Mouse (Mus musculus) ES-CJ7 (cell line): ENCODE measurements around the gene 4930519P11Rik.

Experiments
- DNase-seq: peaks from one replicate; pipeline ENCODE4 v3.0.0; 2011; ENCODE audit warnings: low read depth, low spot score

Gene 4930519P11Rik

DNA sequence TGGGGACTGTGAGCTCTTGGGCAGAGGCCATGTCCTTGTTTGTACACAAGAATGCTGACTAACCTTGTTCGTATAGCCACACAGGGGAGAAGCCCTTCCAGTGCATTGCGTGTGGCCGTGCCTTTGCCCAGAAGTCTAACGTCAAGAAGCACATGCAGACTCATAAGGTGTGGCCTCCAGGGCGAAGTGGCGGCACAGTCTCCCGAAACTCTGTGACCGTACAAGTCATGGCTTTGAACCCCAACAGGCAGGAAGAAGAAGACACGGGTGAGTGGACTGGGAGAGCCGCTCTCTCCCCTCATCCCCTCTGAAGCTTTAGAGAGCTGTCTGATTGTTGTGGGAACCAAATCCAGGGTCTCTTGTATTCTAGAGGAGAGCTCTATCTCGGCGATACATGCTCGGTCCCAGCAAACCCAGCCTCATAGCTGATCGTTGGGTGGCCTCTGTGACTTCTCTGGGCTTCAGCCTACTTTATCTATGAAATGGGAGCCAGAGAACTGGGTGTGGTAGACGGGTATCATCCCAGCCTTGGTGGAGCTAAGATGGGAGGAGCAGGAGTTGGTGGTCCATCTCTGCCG lies 19.1 kb upstream of the 4930519P11Rik start:
- DNase-seq = no peak

DNA sequence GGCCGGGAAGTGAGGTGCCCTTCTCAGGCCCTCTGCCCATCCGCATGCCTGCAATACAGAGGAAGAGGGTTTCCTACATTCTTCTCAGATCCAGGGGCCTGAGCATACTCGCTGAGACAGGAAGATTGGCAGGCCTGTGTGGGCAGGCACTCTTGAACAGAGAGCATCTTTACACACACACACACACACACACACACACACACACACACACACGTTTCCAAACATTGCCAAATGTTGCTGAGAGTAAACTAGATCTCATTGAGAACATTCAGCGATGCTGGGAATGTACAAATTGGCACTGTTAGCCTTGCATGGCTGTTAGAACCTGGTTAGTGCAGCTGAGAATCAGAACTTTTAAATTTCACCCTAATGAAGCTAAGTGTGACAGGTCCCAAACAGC lies 17.3 kb upstream of the 4930519P11Rik start:
- no peak for DNase-seq

GRCm38 (mm10) chr2:154624137-154624536 lies 10.9 kb upstream of the 4930519P11Rik start:
- DNase-seq = no peak

GRCm38 (mm10) chr2:154621684-154622083 lies 8.4 kb upstream of the 4930519P11Rik start:
- DNase-seq = no peak

GRCm38 (mm10) chr2:154617061-154617460 lies 3.8 kb upstream of the 4930519P11Rik start:
- DNase-seq = no peak

DNA sequence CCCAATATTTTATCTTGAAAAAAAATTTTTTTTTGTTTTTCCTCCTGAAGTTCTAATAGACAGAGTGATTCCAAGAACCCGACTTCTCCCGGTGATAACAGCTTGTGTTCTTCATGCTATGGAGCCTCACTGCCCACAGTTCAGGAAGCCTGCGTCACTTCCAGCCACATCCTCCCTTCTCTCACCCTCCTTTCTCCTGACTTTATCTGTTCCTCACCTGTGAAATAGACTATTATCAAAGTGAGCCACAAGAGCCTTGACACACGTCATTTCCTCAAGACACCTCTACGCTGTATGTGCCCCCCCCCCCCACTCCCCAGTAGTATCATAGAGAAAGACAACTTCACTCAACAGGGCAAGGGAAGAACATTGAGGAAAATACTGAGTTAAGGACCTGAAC lies 2.4 kb upstream of the 4930519P11Rik start:
- no peak for DNase-seq

- no peak for DNase-seq
Measured at GRCm38 (mm10) chr2:154614841-154615576, 1.8 kb upstream of the 4930519P11Rik start.

GRCm38 (mm10) chr2:154609050-154609767 lies 4.0 kb downstream of the 4930519P11Rik start:
- no peak for DNase-seq

DNA sequence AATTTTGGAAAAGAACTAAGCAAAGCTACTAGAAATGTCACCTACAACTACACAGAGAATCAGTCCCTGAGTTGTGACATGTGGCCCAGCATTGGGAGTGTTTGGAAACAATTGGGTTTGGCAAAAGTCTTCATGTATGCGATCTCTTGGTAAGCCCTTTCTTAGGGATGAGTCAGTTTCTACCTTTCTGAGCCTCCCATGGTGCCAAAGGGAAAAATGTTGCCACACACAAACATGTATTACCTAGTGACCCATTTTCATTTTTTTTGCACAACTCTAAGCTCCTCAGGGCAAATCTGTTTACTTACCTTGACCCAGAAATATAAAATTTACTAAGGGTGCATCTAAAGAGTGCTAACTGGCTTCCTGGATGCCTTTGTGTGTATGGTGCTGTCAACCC lies 6.3 kb downstream of the 4930519P11Rik start:
- no peak for DNase-seq

DNA sequence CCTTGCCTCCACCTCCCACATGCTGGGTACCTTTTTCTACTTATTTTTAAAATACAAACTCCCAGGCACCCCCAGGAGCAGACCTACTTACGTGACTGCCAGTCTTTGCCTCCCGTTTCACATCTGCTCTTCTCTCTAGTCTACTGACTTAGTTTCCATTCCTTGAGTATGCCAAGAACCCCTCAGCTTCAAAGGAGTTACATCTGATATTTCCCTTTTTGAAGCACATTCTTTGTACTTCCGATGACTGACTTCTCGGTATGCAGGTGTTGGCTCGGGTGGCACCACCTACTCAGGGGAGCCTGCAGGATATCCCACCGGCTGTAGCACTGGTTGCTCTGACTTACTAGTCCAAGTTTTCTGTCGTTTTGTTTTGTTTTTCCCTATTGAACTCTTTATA lies 9.1 kb downstream of the 4930519P11Rik start:
- no peak for DNase-seq

- peak; percentile 99 for DNase-seq
Measured at GRCm38 (mm10) chr2:154603638-154604153, 9.5 kb downstream of the 4930519P11Rik start, which contains the start of gene Pxmp4. Gene Pxmp4, minus strand, starts transcription at chr2:154603708.

DNA sequence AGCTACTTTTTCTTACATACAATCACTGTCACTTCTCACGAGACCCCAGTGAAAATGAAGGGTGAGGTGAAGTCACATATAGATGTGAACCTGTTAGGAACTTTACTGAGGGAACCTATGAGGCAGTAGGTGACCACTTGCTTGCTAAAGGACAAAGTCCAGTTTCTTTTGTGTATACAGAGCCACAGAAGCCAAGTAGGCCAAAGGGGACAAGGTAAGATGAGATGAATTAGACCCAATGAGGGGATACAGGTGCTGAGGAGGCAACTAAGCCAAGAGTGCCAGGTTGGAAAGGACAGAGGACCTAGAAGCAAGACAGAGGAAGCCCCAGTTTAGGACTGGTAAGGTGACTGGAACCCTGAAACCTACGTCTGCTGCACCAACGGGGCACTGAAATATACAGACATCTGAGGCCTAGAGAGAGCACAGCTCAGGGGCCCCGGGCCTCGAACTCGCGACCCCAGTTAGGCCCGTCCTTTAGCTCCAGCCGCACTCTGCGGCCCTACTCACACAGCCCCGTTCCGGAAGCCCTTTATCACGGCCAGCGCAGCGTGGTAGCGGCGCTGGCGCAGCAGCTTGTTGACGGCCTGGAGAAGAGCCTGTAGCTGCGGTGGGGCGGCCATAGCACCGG lies 10.1 kb downstream of the 4930519P11Rik start:
- no peak for DNase-seq

GRCm38 (mm10) chr2:154601324-154601723 lies 11.9 kb downstream of the 4930519P11Rik start:
- DNase-seq = no peak

DNA sequence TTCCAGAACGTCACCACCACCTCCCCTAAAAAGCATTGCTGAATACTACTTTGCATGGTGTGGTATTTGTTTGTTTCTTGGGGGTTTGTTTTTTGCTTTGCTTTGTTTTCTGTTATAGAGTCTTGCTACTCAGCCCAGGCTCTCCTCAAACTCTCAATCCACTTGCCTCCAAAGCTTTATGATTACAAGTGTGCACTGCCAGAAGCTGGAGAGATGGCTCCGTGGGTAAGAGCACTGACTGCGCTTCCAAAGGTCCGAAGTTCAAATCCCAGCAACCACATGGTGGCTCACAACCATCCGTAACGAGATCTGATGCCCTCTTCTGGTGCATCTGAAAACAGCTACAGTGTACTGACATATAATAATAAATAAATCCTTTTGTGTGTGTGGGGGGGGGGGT lies 12.7 kb downstream of the 4930519P11Rik start:
- DNase-seq = no peak

- no peak for DNase-seq
Measured at GRCm38 (mm10) chr2:154597399-154597798, 15.8 kb downstream of the 4930519P11Rik start.

- no peak for DNase-seq
Measured at GRCm38 (mm10) chr2:154595775-154596174, 17.5 kb downstream of the 4930519P11Rik start.

DNA sequence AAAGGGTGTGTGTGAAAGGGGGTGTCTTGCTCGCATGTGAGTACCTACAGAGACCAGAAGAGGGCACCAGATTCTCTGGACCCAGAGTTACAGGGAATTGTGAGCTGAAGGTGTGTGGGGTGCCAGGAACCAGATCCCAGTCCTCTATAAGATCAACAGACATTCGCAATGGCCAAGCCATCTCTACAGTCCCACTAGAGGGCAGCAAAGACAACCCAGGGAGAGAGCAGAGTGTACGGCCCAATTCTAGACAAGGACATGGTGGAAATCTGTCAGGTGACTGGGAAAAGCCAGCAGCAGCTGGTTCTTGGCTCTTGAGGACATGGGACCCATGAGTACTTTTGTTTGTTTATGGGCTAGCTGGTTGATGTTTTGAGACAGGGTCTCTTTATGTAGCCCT lies 20.2 kb downstream of the 4930519P11Rik start:
- DNase-seq = peak; percentile 95

DNA sequence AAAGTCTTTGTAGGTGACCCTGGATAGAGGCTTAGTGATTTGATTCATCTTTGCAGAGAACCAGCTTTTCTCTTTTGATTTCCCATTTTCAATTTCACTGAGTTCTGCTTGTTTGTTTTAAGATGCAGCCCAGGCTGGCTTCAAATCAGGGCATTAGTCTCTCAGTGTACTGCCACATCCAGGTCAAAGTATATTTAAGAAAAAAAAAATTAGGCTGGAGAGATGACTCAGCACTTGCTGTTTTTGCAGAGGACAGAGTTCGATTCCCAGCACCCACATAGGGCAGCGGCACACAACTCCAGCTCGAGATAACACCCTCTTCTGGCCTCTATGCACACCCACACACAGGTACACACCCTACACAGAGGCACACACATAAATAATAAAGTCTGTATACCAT lies 22.0 kb downstream of the 4930519P11Rik start:
- no peak for DNase-seq

GRCm38 (mm10) chr2:154589051-154589450 lies 24.2 kb downstream of the 4930519P11Rik start:
- no peak for DNase-seq

GRCm38 (mm10) chr2:154586405-154586804 lies 26.8 kb downstream of the 4930519P11Rik start:
- DNase-seq = peak; percentile 74

DNA sequence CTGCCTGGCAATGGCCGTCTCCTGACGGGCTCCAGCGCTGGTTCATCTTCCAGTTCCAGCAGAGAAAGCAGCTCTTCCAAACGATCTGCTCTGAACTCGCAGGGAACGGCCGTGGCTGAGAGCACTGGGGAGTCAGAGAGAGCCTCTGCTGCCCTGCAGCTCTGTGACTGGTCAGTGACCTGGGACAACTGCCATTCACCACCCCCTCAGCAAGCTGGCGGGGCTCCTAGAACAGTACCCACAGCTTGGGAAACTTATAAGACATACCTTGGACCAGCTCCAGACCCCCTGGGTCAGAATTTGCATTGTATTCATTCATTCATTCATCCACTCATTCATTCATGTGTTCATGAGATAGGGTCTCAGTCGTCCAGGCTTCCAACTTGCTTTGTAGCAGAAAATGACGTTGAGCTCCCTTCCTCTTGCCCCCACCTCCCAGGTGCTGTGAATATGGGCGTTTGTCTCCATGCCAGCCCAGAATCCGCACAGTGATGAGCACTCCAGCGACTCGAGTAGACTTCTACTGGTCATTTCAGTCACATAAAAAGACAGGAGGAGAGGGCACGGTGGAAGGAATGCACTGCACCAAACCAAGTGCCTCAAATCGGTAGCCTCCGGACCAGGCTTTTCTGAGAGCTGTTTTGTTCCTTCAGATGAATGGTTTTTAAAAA lies 28.2 kb downstream of the 4930519P11Rik start:
- no peak for DNase-seq
